Mouse (Mus musculus) MEL-GATA-1-ER (cell line): ENCODE measurements around the gene Kat8.
"Not testable (repeated sequence)": the region's sequence is repeated elsewhere in the genome, so short reads cannot be mapped to it uniquely, and the experiment has no call there.

ENCODE experiments used
- DNase-seq: peaks from one replicate; pipeline ENCODE4 v3.0.0-alpha.2; 2012; ENCODE audit warnings: low read depth; ENCODE audit errors: extremely low read depth

Gene Kat8

GRCm38 (mm10) chr7:127931351-127932135 lies 19.2 kb downstream of the Kat8 start:
- DNase-seq = no peak

- DNase-seq = no peak
Observed at GRCm38 (mm10) chr7:127932273-127933031, 20.1 kb downstream of the Kat8 start.

- no peak for DNase-seq
Observed at GRCm38 (mm10) chr7:127934075-127934474, 21.8 kb downstream of the Kat8 start.

GRCm38 (mm10) chr7:127935028-127935722 lies 22.9 kb downstream of the Kat8 start:
- peak; percentile 91 for DNase-seq

- DNase-seq = peak; percentile 6
Observed at GRCm38 (mm10) chr7:127935748-127936159, 23.4 kb downstream of the Kat8 start.

GRCm38 (mm10) chr7:127936216-127936884 lies 24.0 kb downstream of the Kat8 start:
- no peak for DNase-seq

GRCm38 (mm10) chr7:127942097-127942496 lies 29.8 kb downstream of the Kat8 start:
- DNase-seq = not testable (repeated sequence)

- DNase-seq = no peak
Observed at GRCm38 (mm10) chr7:127944614-127945013, 32.3 kb downstream of the Kat8 start.

GRCm38 (mm10) chr7:127946470-127947023 lies 34.2 kb downstream of the Kat8 start, which contains the start of gene Prss36:
Gene Prss36, minus strand, starts transcription at chr7:127946725.
- DNase-seq = no peak

GRCm38 (mm10) chr7:127952864-127953581 lies 40.7 kb downstream of the Kat8 start:
- DNase-seq = no peak

- no peak for DNase-seq
Observed at GRCm38 (mm10) chr7:127959364-127959763, 47.0 kb downstream of the Kat8 start.

- DNase-seq = peak; percentile 26
Observed at GRCm38 (mm10) chr7:127966371-127966918, 54.1 kb downstream of the Kat8 start.

GRCm38 (mm10) chr7:127967004-127967921 lies 54.9 kb downstream of the Kat8 start, which contains the start of gene Fus:
Gene Fus, plus strand, starts transcription at chr7:127967457.
- peak; percentile 78 for DNase-seq

GRCm38 (mm10) chr7:127967922-127968828 lies 55.9 kb downstream of the Kat8 start:
- peak; percentile 51 for DNase-seq

GRCm38 (mm10) chr7:127974413-127974930 lies 62.2 kb downstream of the Kat8 start:
- no peak for DNase-seq
